Mouse (Mus musculus) heart, adult 11 months (tissue): ENCODE data around the gene Cyyr1.
A peak's percentile ranks its signal among the peaks of the same experiment; 100 is the strongest.
"Not testable (repeated sequence)": the region's sequence is repeated elsewhere in the genome, so short reads cannot be mapped to it uniquely, and the experiment has no call there.

Source experiments
- DNase-seq: peaks from one replicate; pipeline ENCODE4 v3.0.0; 2022

Gene Cyyr1

GRCm38 (mm10) chr16:85553297-85553696 is at the start of gene Cyyr1:
TSS of gene Cyyr1 (minus strand) at chr16:85553397.
- DNase-seq = peak; percentile 73

GRCm38 (mm10) chr16:85588844-85589243 is 35.6 kb upstream of the Cyyr1 start:
- no peak for DNase-seq

- no peak for DNase-seq
Observed at GRCm38 (mm10) chr16:85587573-85588226, 34.5 kb upstream of the Cyyr1 start.

DNA sequence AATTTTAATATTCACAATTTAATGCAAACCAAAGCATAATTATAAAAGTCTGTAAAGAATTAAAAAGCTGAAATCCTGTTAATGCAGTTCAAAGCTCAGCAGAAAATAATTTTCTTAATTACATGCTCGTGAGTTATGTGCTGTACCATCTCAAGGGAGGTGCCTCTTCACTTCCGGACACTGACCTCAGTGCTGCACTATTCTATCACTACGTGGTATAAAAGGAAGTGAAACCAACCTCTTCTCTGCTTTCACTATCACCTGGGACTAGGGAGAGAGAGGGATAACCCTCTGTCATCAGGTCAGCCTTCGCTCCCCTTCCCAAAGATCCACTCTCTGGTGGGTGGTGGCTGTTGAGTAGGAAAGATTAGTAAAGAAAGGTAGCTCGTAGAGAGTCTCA is 13.3 kb upstream of the Cyyr1 start:
- DNase-seq = no peak

DNA sequence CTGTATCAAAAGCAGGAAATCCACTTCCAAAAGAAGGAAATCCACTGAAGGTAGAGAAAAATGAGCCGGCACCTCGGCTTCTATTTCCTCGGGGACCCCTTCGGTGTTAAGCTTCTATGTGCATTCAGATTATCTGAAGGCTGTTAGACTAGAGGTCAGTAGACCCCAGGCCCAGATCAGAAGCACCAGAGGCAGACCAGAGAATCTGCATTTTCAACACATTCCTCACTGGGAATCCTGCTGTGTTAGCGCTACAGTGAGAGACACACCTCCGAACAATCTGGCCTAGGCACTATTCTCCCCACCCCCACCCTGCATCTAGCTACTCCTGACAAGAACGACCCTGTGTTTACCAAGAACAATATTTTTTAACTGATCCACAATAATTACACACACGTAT is 641 bp upstream of the Cyyr1 start:
- DNase-seq = no peak

DNA sequence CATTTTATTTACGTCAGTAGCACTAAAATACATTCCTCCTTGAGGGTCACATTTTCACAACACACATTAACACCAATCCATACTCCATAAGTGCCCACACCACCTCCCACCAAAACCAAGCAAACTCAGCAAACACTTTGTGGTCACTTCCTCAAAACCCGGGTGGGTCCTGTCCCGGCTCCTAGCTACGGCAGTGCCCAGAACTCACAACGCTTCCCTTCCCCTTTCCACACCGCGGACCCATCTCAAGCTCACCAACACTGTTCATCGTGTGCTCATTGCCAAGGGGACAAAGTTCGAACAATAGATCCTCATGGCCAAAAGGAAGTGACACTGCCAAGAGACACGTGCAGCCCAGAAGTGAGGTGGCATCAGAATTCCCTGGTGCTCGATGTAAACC is 1.2 kb downstream of the Cyyr1 start:
- DNase-seq = not testable (repeated sequence)

GRCm38 (mm10) chr16:85549971-85550567 is 3.1 kb downstream of the Cyyr1 start:
- peak; percentile 97 for DNase-seq

GRCm38 (mm10) chr16:85546519-85546918 is 6.7 kb downstream of the Cyyr1 start:
- peak; percentile 97 for DNase-seq

DNA sequence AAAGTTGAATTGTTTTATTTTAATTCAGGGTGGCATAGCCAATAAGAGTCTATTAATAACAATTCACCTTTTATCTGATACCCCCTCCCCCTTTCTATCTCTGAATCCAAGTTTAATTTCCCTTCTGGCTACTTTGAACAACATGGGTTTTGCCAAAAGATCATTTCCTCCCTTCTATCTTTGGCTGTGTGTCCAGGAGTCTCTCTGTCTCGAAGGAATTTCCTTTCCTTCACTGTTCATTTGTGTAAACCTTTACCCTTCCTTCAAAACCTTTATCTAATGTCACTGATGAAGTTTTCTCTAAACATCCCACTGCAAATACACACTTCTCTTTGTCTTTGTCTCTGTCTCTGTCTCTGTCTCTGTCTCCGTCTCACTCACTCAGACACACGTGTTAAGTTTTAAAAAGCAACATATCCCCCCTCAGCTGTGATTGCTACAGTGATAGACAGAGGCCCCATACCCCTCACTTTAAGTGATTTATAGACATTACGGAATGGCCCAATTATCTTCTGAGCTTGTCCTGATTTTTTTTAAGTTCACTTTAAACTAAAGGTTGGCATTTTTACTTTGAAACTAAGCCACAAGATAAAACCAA is 11.4 kb downstream of the Cyyr1 start:
- DNase-seq = peak; percentile 89

DNA sequence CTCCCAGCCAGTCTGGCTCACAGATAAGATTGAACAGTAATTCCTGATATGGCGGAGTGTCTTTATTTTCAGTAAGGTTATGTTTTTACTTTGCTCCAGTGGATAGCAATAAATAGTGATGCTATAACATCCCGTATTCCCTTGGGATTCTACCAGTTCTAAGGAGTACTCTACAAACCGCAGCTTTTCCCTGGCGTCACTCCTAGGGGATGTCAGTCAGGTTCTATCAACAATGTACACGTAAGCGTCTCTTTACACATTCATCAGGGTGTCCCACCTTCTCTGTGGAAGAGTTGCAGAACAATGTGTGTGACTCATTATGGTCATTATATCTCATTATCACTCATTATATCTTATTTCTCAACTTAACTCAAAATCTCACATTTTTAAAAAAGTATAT is 12.2 kb downstream of the Cyyr1 start:
- DNase-seq = no peak

DNA sequence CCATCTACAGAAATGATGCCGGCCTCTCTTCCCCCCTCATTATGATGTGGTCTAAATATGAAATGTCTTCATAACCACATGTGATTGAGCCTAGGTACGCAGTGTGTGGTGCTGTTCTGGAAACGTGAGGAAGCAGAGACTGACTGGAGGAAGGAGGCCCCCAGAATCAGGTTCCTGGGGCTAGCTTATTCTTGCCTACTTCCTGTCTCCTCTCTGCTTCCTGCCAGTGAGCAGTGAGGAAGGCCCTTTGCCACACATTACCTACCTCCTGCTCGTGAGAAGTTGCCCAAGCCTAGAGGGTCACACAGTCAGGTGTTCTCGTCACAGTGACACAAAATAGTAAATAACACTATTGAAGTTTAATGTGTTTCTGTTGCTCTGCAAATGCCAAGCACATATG is 14.8 kb downstream of the Cyyr1 start:
- peak; percentile 96 for DNase-seq

- no peak for DNase-seq
Observed at GRCm38 (mm10) chr16:85536075-85536474, 17.1 kb downstream of the Cyyr1 start.

DNA sequence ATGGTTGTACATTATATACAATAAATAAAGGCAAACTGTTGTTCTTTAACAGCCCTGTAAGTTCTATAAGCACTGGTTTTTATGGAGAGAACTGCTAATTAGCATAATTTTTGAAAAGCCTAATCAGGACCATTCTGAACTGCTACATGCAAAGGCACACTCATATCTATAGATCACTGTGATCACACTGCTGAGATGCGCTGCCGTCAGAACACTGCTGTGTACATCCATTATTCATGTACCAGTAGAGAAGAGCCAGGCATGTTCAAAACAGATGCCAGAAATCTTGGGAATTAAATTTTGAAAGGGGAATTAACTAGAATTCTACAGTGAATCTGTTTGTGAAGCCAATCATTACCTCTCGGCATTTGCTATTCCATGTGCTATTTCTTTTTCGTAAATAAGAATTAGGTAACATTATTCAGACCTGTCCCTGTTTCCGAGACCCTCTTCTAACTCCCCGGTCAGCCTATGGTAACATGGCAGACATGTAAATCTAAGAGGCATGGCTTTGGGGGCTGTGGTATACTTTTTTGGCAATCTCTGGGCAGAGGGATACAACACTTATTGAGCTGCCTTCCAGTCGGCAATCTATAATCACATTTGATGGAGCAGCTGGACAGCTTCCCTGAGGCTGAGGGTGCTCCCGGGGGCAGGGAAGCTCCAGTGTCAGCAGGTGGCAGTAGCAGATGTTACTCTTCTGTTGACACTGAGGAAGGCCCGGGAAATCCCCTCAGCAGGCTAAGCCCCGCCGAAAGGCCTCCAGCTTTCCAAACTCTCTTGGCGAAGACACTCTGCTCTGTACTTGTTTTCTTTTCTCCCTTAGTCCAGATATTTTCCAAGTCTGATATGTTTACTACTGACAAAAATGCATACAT is 25.2 kb downstream of the Cyyr1 start:
- DNase-seq = peak; percentile 88

- peak; percentile 82 for DNase-seq
Observed at GRCm38 (mm10) chr16:85524589-85524988, 28.6 kb downstream of the Cyyr1 start.

GRCm38 (mm10) chr16:85507264-85507663 is 45.9 kb downstream of the Cyyr1 start:
- no peak for DNase-seq

DNA sequence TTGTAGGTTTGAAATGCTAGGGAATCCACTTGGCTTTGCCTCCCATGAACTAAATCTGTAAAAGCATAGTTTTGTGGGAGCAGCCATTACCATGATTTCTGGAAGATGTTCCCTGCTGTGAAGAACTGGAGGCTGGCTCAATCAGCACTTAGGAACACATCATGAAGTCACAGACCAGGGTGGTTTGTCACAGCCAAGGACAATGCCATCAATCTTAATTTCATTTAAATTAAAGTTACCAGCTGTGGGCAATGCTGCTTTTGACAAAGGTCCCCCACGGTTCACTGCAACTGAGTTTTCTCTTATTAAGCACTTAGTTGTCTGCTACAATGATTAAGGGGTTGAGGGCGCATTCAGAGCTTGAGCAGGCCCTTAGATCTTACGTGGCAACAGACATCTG is 48.1 kb downstream of the Cyyr1 start:
- DNase-seq = no peak

DNA sequence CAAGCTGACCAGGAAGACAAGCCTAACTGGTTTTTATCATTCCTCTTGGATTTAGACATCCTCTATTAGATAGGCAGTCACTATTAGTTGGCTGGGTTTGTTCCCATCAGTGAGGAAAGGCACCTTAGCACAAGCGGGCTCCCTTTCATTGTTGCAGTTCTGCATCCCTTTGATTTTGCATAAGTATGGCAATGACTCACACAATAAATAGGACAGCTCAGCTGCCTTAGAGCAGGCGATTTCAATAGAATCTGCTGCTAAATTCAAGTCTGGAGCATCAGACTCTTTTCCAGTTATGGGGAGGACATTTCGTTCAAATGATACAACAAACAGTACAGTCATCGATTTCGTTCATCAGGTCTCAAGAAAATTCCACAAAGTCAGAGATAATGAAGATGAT is 49.8 kb downstream of the Cyyr1 start:
- DNase-seq = no peak

GRCm38 (mm10) chr16:85495837-85496236 is 57.4 kb downstream of the Cyyr1 start:
- no peak for DNase-seq

DNA sequence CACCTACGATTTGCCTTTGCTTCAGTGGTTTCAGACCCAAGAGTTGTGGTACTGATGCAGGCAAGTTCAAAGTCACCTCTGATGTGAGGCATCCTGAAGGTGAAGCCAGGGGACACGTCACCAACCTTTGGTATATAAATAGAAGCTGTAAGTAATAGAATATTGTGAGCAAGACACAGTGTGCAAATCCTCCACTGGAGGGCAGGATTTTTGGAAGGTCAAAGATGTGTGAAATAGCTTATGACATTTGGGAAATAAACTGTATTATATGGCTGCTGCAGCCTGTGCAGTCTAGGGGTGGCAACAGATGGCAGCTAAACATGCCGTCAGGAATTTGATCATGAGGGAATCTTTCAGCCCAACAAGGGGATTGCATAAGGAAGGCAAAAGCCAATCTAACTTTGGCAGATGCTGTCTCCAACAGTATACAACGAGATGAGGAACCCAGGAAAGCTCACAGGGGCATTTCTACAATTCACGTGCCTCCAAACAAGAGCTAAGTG is 65.0 kb downstream of the Cyyr1 start:
- DNase-seq = no peak

- no peak for DNase-seq
Observed at GRCm38 (mm10) chr16:85487266-85487665, 65.9 kb downstream of the Cyyr1 start.

DNA sequence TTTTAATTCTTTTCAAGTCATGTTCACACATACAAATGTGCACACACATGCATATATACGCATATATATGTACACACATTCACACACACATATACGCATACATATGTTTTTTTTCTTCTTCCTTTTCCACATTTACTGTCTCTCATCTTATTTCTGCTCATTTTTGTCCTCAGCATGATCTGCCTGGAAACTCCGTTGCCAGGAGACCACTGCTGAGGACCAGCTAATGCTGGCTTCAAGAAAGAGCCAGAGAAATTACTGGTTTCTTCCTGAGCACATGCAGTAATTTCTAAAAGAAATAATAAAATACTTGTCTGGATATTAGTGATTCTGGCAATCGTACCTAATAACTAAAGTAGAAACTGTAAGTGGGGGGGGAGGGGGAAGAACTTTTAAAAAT is 68.6 kb downstream of the Cyyr1 start:
- no peak for DNase-seq

- peak; percentile 84 for DNase-seq
Observed at GRCm38 (mm10) chr16:85474552-85475071, 78.6 kb downstream of the Cyyr1 start.

GRCm38 (mm10) chr16:85470057-85470456 is 83.1 kb downstream of the Cyyr1 start:
- DNase-seq = no peak
